Mouse (Mus musculus): ENCODE measurements around the gene Cuta.
"Not testable (repeated sequence)": the region's sequence is repeated elsewhere in the genome, so short reads cannot be mapped to it uniquely, and the experiment has no call there.

The Cuta gene

GRCm38 (mm10) chr17:26936921-26937695 is 2.3 kb downstream of the Cuta start:
- DNase-seq (ENCODE audit: extremely low read depth, low read depth): no peak

- DNase-seq (ENCODE audit: extremely low read depth, low read depth): no peak
Observed at GRCm38 (mm10) chr17:26936453-26936852, 2.9 kb downstream of the Cuta start.

- no peak for DNase-seq (ENCODE audit: extremely low read depth, low read depth)
Observed at GRCm38 (mm10) chr17:26935027-26935426, 4.3 kb downstream of the Cuta start.

GRCm38 (mm10) chr17:26933885-26934827 is 5.2 kb downstream of the Cuta start:
- no peak for DNase-seq (ENCODE audit: extremely low read depth, low read depth)

- no peak for DNase-seq (ENCODE audit: extremely low read depth, low read depth)
Observed at GRCm38 (mm10) chr17:26933419-26933818, 6.0 kb downstream of the Cuta start.

GRCm38 (mm10) chr17:26932839-26933398 is 6.5 kb downstream of the Cuta start, which contains the start of gene Phf1:
Gene Phf1, plus strand, starts transcription at chr17:26933052.
- no peak for DNase-seq (ENCODE audit: extremely low read depth, low read depth)

GRCm38 (mm10) chr17:26931795-26932194 is 7.6 kb downstream of the Cuta start:
- not testable (repeated sequence) for DNase-seq (ENCODE audit: extremely low read depth, low read depth)

- DNase-seq (ENCODE audit: extremely low read depth, low read depth): not testable (repeated sequence)
Observed at GRCm38 (mm10) chr17:26925414-26925813, 14.0 kb downstream of the Cuta start.

GRCm38 (mm10) chr17:26922368-26922767 is 17.0 kb downstream of the Cuta start:
- not testable (repeated sequence) for DNase-seq (ENCODE audit: extremely low read depth, low read depth)

GRCm38 (mm10) chr17:26919516-26919915 is 19.9 kb downstream of the Cuta start:
- DNase-seq (ENCODE audit: extremely low read depth, low read depth): not testable (repeated sequence)

GRCm38 (mm10) chr17:26918343-26918742 is 21.0 kb downstream of the Cuta start:
- no peak for DNase-seq (ENCODE audit: extremely low read depth, low read depth)

- not testable (repeated sequence) for DNase-seq (ENCODE audit: extremely low read depth, low read depth)
Observed at GRCm38 (mm10) chr17:26917560-26917959, 21.8 kb downstream of the Cuta start.

- DNase-seq (ENCODE audit: extremely low read depth, low read depth): peak; percentile 95
Observed at GRCm38 (mm10) chr17:26916711-26917482, 22.5 kb downstream of the Cuta start, which contains the start of gene Kifc5b. Gene Kifc5b, plus strand, starts transcription at chr17:26917091.

- DNase-seq (ENCODE audit: extremely low read depth, low read depth): no peak
Observed at GRCm38 (mm10) chr17:26915248-26915647, 24.1 kb downstream of the Cuta start.

GRCm38 (mm10) chr17:26907506-26907905 is 31.9 kb downstream of the Cuta start:
- DNase-seq (ENCODE audit: extremely low read depth, low read depth): not testable (repeated sequence)

GRCm38 (mm10) chr17:26904320-26904719 is 35.0 kb downstream of the Cuta start:
- no peak for DNase-seq (ENCODE audit: extremely low read depth, low read depth)

- DNase-seq (ENCODE audit: extremely low read depth, low read depth): no peak
Observed at GRCm38 (mm10) chr17:26900916-26901315, 38.5 kb downstream of the Cuta start.

- peak; percentile 48 for DNase-seq (ENCODE audit: extremely low read depth, low read depth)
Observed at GRCm38 (mm10) chr17:26895578-26895977, 43.8 kb downstream of the Cuta start.

- no peak for DNase-seq (ENCODE audit: extremely low read depth, low read depth)
Observed at GRCm38 (mm10) chr17:26894342-26894741, 45.0 kb downstream of the Cuta start.

GRCm38 (mm10) chr17:26893492-26893891 is 45.9 kb downstream of the Cuta start:
- DNase-seq (ENCODE audit: extremely low read depth, low read depth): no peak
